Mouse (Mus musculus): ENCODE data around the gene 1500015O10Rik. TPM values are rescaled to one million over a fixed set of nuclear protein-coding genes. Genes with fewer than 3 reads are reported as not detected.

1500015O10Rik gene
- polyA plus RNA-seq (2015; fragmentation: Nextera tagmentation; extraction: Ambion mirVana) = 23.4 and 25.1 TPM in 2 replicates

DNA sequence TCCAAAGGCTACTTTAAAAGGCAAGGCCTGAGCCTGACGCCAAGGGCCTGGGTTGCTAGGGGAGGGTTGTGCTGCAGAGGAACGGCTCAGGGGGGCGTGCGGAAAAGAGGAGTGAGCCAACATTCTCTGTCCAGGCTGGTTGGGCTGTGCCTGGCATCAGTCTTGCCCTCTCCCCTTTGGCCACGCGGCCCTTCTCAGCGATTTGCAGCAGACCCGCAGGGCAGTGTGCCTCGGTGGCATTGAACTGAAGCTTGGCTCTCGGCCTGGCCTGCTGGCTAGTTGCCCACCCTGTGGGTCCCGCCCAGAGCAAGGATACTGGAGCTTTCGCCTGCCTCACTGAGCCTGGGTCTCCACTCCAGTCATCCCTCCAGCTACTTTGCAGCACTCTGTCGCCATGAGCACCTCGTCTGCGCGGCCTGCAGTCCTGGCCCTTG is at the start of gene 1500015O10Rik:
TSS of gene 1500015O10Rik (plus strand) at position 112 of the 434 bp plus-strand sequence.
- no peak within 1 kb of the TSS for H3K4me3 ChIP-seq (replicated peaks; ENCODE audit: low read depth, low read length)
- WGBS = 55% methylated on average over 16 of the region's 16 CpGs
- H3K27me3 ChIP-seq (ENCODE audit: insufficient read depth, low read length) = no peaks in the 10 kb centered on the region
- H3K4me2 ChIP-seq (ENCODE audit: low read length) = peak within 1 kb of the TSS; percentile 6; the same call in 1 of the 2 replicates
- ATAC-seq (replicated peaks; ENCODE audit: low FRiP score, low read depth) = 0 out of 2 replicates have a peak, but pooled peaks have one; percentile 49
- no peak for TF ChIP-seq CTCF (IDR thresholded peaks at IDR 0.05; ENCODE audit: low read depth)
- H3K27ac ChIP-seq = peak within 1 kb of the TSS; percentile 4; the same call in 1 of the 2 replicates
- H3K36me3 ChIP-seq (ENCODE audit: insufficient read depth, low read length) = no peaks in the 10 kb centered on the region
- H3K4me1 ChIP-seq (replicated peaks; ENCODE audit: insufficient read depth, low read length) = 0 out of 2 replicates have a peak, but pooled peaks cover 5% of the 10 kb centered on the region
- DNase-seq (ENCODE audit: low spot score) = peak; percentile 49
- H3K9me3 ChIP-seq (replicated peaks; ENCODE audit: low read length) = no peaks in the 10 kb centered on the region
- H3K9ac ChIP-seq (ENCODE audit: low read depth, low read length) = no peak within 1 kb of the TSS

- H3K36me3 ChIP-seq (ENCODE audit: insufficient read depth, low read length) = no peaks in the 10 kb centered on the region
- DNase-seq (ENCODE audit: low spot score) (no peak), ATAC-seq (replicated peaks; ENCODE audit: low FRiP score, low read depth) (no peak)
- no peak overlapping the region for H3K9ac ChIP-seq (ENCODE audit: low read depth, low read length)
- 0 out of 2 replicates have a peak, but pooled peaks cover 5% of the 10 kb centered on the region for H3K4me1 ChIP-seq (replicated peaks; ENCODE audit: insufficient read depth, low read length)
- H3K4me3 ChIP-seq (replicated peaks; ENCODE audit: low read depth, low read length) = no peak overlapping the region
- no peaks in the 10 kb centered on the region; the same call in 1 of the 2 replicates for H3K9me3 ChIP-seq (replicated peaks; ENCODE audit: low read length)
- no peak for TF ChIP-seq CTCF (IDR thresholded peaks at IDR 0.05; ENCODE audit: low read depth)
- no peaks in the 10 kb centered on the region for H3K27me3 ChIP-seq (ENCODE audit: insufficient read depth, low read length)
- 94% methylated on average over 13 of the region's 13 CpGs for WGBS
- no peak overlapping the region for H3K4me2 ChIP-seq (ENCODE audit: low read length)
- no peak overlapping the region for H3K27ac ChIP-seq
These were observed 40.4 kb upstream of the 1500015O10Rik start for GRCm38 (mm10) chr1:43689983-43690382.

- TF ChIP-seq CTCF (IDR thresholded peaks at IDR 0.05; ENCODE audit: low read depth) = no peak
- Histone ChIP-seq H3K4me1 (replicated peaks; ENCODE audit: insufficient read depth, low read length) (0 out of 2 replicates have a peak, but pooled peaks cover 8% of the 10 kb centered on the region), H3K36me3 (ENCODE audit: insufficient read depth, low read length) (no peaks in the 10 kb centered on the region)
These were observed 39.9 kb upstream of the 1500015O10Rik start for GRCm38 (mm10) chr1:43690507-43690906.

DNA sequence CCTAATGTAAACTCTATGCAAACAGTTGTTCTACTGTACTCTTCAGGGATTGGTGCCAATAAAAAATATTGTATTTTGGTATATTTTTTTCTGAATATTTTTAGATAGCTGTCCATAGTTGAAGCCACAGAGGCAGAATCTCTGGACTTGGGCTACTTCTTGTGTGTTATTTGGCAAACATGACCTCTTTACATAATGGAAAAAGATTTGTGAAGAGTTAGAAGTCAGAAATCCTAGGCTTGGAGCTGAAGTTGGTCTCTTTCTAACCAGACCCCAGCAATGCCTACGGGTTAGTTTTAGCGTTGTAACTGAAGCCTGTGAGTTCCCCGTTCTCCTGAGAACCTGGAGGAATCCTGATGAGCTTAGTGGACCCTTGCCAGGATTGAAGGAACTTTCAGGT is 36.3 kb upstream of the 1500015O10Rik start:
- H3K27me3 ChIP-seq (ENCODE audit: insufficient read depth, low read length) = no peaks in the 10 kb centered on the region
- H3K4me3 ChIP-seq (replicated peaks; ENCODE audit: low read depth, low read length) = no peak overlapping the region
- 79% methylated on average over 3 of the region's 3 CpGs for WGBS
- H3K27ac ChIP-seq = no peak overlapping the region
- ATAC-seq (replicated peaks; ENCODE audit: low FRiP score, low read depth) (no peak), DNase-seq (ENCODE audit: low spot score) (no peak)
- H3K9ac ChIP-seq (ENCODE audit: low read depth, low read length) = no peak overlapping the region
- H3K4me2 ChIP-seq (ENCODE audit: low read length) = no peak overlapping the region
- TF ChIP-seq CTCF (IDR thresholded peaks at IDR 0.05; ENCODE audit: low read depth) = no peak
- H3K4me1 ChIP-seq (replicated peaks; ENCODE audit: insufficient read depth, low read length) = peaks cover 13% of the 10 kb centered on the region; the same call in 1 of the 2 replicates
- no peaks in the 10 kb centered on the region for H3K9me3 ChIP-seq (replicated peaks; ENCODE audit: low read length)
- H3K36me3 ChIP-seq (ENCODE audit: insufficient read depth, low read length) = no peaks in the 10 kb centered on the region

More at GRCm38 (mm10) chr1:43690507-43690906, 39.9 kb upstream of the 1500015O10Rik start:
- DNase-seq (ENCODE audit: low spot score) = no peak
- 91% methylated on average over 15 of the region's 15 CpGs for WGBS
- H3K9me3 ChIP-seq (replicated peaks; ENCODE audit: low read length) = no peaks in the 10 kb centered on the region; the same call in 1 of the 2 replicates
- no peak overlapping the region for H3K4me3 ChIP-seq (replicated peaks; ENCODE audit: low read depth, low read length)
- no peak overlapping the region for H3K27ac ChIP-seq
- no peak for ATAC-seq (replicated peaks; ENCODE audit: low FRiP score, low read depth)
- no peak overlapping the region for H3K9ac ChIP-seq (ENCODE audit: low read depth, low read length)
- H3K27me3 ChIP-seq (ENCODE audit: insufficient read depth, low read length) = no peaks in the 10 kb centered on the region
- H3K4me2 ChIP-seq (ENCODE audit: low read length) = no peak overlapping the region

GRCm38 (mm10) chr1:43694851-43695545 is 35.4 kb upstream of the 1500015O10Rik start:
- WGBS = 24% methylated on average over 6 of the region's 6 CpGs
- DNase-seq (ENCODE audit: low spot score) (peak; percentile 87), ATAC-seq (replicated peaks; ENCODE audit: low FRiP score, low read depth) (peak; percentile 86)
- Histone ChIP-seq H3K27me3 (ENCODE audit: insufficient read depth, low read length) (no peaks in the 10 kb centered on the region), H3K36me3 (ENCODE audit: insufficient read depth, low read length) (no peaks in the 10 kb centered on the region), H3K9ac (ENCODE audit: low read depth, low read length) (no peak overlapping the region), H3K4me3 (replicated peaks; ENCODE audit: low read depth, low read length) (no peak overlapping the region), H3K9me3 (replicated peaks; ENCODE audit: low read length) (no peaks in the 10 kb centered on the region), H3K4me2 (ENCODE audit: low read length) (no peak overlapping the region), H3K27ac (peak overlapping the region; percentile 58), H3K4me1 (replicated peaks; ENCODE audit: insufficient read depth, low read length) (peaks cover 13% of the 10 kb centered on the region; the same call in 1 of the 2 replicates)
- no peak for TF ChIP-seq CTCF (IDR thresholded peaks at IDR 0.05; ENCODE audit: low read depth)

GRCm38 (mm10) chr1:43698577-43699000 is 31.8 kb upstream of the 1500015O10Rik start:
- H3K4me3 ChIP-seq (replicated peaks; ENCODE audit: low read depth, low read length) = no peak overlapping the region
- DNase-seq (ENCODE audit: low spot score) = peak; percentile 81
- no peaks in the 10 kb centered on the region for H3K36me3 ChIP-seq (ENCODE audit: insufficient read depth, low read length)
- H3K4me2 ChIP-seq (ENCODE audit: low read length) = no peak overlapping the region
- no peak for TF ChIP-seq CTCF (IDR thresholded peaks at IDR 0.05; ENCODE audit: low read depth)
- H3K9ac ChIP-seq (ENCODE audit: low read depth, low read length) = no peak overlapping the region
- H3K4me1 ChIP-seq (replicated peaks; ENCODE audit: insufficient read depth, low read length) = peaks cover 13% of the 10 kb centered on the region; the same call in 1 of the 2 replicates
- peak; percentile 72; the same call in 1 of the 2 replicates for ATAC-seq (replicated peaks; ENCODE audit: low FRiP score, low read depth)
- H3K27ac ChIP-seq = peak overlapping the region; percentile 14; the same call in 1 of the 2 replicates
- H3K27me3 ChIP-seq (ENCODE audit: insufficient read depth, low read length) = no peaks in the 10 kb centered on the region
- WGBS = 5% methylated on average over 4 of the region's 4 CpGs
- no peaks in the 10 kb centered on the region for H3K9me3 ChIP-seq (replicated peaks; ENCODE audit: low read length)

Data from kidney, postnatal 0 days (tissue).